Mouse (Mus musculus) hindbrain, embryonic 11.5 days (tissue): ENCODE results near the gene Enho. TPM values are rescaled to one million over a fixed set of nuclear protein-coding genes. Genes with fewer than 3 reads are reported as not detected.

Experiments used
- ATAC-seq: fragments of 200-750 bp; cut with Nextera tagmentation; 2 replicates; pipeline ENCODE4 v1.8.0; 2017; ENCODE audit warnings: mild to moderate bottlenecking, moderate TSS enrichment, moderate library complexity; ENCODE audit not compliant: low FRiP score
- DNase-seq: peaks from one replicate; pipeline ENCODE4 v3.0.0-alpha.2; 2015; ENCODE audit warnings: low spot score
- H3K27ac ChIP-seq: fragments of 300-500 bp; sonication (generic); 2 replicates; pipeline ENCODE4 v1.5.1; 2014; ENCODE audit warnings: mild to moderate bottlenecking, low read depth, low read length
- H3K27me3 ChIP-seq: fragments of 300-500 bp; sonication (generic); 2 replicates; pipeline ENCODE4 v1.6.1; 2014; ENCODE audit warnings: mild to moderate bottlenecking, low read length, moderate library complexity, mixed read lengths; ENCODE audit not compliant: control insufficient read depth, insufficient read depth
- H3K36me3 ChIP-seq: fragments of 300-500 bp; sonication (generic); 2 replicates; pipeline ENCODE4 v1.6.1; 2014; ENCODE audit warnings: mild to moderate bottlenecking, low read length, moderate library complexity, mixed read lengths; ENCODE audit not compliant: control insufficient read depth, insufficient read depth
- H3K4me1 ChIP-seq: fragments of 300-500 bp; sonication (generic); replicated peaks from 2 replicates; pipeline ENCODE4 v1.6.1; 2014; ENCODE audit warnings: low read length, mixed read lengths; ENCODE audit not compliant: control insufficient read depth, insufficient read depth
- H3K4me2 ChIP-seq: fragments of 300-500 bp; sonication (generic); replicated peaks from 2 replicates; pipeline ENCODE4 v1.6.1; 2014; ENCODE audit warnings: mild to moderate bottlenecking, low read depth, low read length
- H3K4me3 ChIP-seq: fragments of 300-500 bp; sonication (generic); 2 replicates; pipeline ENCODE4 v1.5.1; 2014; ENCODE audit warnings: low read depth, low read length
- H3K9ac ChIP-seq: fragments of 300-500 bp; sonication (generic); 2 replicates; pipeline ENCODE4 v1.6.1; 2014; ENCODE audit warnings: low read depth, low read length
- H3K9me3 ChIP-seq: fragments of 300-500 bp; sonication (generic); 2 replicates; pipeline ENCODE4 v1.6.1; 2016; ENCODE audit warnings: low read length; ENCODE audit not compliant: control insufficient read depth
- WGBS: fragments of 180-500 bp; shearing (Covaris S2); extraction: QIAGEN DNeasy Blood & Tissue Kit; methylation state at CpG from one replicate; pipeline ENCODE4 v1.1.7; 2014; 5-methylcytosine and 5-hydroxymethylcytosine counted together
- polyA plus RNA-seq: library from polyadenylated mRNA; unstranded; fragments of >200 nt; fragmentation: Nextera tagmentation; extraction: Ambion mirVana; gene quantifications from 2 replicates; pipeline ENCODE4 v1.2.1, GENCODE M21; 2014

Enho gene
- polyA plus RNA-seq, 1 experiment from 2014 or later, result 42.7 TPM

DNA sequence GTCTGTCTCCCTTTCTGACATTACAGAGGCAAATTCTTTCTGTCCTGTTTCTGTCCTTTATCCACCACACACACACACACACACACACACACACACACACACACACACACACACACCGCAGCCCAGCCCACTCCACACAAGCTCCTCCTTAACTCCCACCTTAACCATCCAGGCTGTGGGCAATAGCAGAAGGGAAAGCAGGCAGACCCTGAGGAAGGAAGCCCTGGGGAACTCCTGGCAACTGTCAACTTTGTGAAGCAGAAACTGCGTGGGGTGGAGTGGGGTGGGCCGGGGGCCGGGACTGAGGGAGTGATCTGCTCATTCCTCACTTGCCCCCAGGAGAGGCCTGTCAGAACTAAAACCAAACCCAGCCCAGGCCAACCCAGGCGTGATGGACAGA, 31.4 kb upstream of the Enho start:
- ATAC-seq, result no peak

DNA sequence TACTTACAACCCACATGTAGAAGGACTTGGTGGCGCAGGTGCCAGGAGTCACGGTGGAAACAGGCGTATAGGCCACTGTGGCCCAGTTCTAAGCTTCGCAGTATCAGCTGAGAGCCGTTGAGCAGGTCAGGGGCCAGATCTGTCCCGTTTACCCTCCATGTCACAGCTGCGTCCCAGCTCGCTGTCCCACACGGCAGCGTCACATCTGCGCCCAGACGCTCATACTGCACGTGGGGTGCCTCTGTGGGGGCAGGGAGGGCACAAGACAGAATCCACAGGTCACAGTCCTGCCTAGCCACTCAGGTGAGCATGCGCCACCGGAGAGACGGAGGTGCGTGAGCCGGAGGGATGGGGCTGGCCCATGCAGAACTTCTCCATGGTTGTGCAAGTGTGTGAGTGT, 30.7 kb upstream of the Enho start:
- Histone ChIP-seq H3K36me3 (peaks cover 4% of the 10 kb centered on the region; the same call in 1 of the 2 replicates), H3K4me2 (no peak overlapping the region), H3K4me3 (no peak overlapping the region), H3K4me1 (peaks cover 21% of the 10 kb centered on the region), H3K27ac (peak overlapping the region; percentile 24; the same call in 1 of the 2 replicates), H3K9ac (no peak overlapping the region), H3K27me3 (no peaks in the 10 kb centered on the region), H3K9me3 (no peaks in the 10 kb centered on the region)
- DNase-seq (no peak), ATAC-seq (no peak)
- 78% methylated on average over 18 of the region's 18 CpGs for WGBS

More for the DNA sequence above, 31.4 kb upstream of the Enho start:
- 52% methylated on average over 5 of the region's 5 CpGs for WGBS
- H3K9ac ChIP-seq, result no peak overlapping the region
- DNase-seq, result no peak
- no peaks in the 10 kb centered on the region for H3K9me3 ChIP-seq
- H3K36me3 ChIP-seq, result peaks cover 4% of the 10 kb centered on the region; the same call in 1 of the 2 replicates
- peaks cover 23% of the 10 kb centered on the region for H3K4me1 ChIP-seq
- H3K27me3 ChIP-seq, result no peaks in the 10 kb centered on the region
- H3K4me2 ChIP-seq, result no peak overlapping the region
- H3K27ac ChIP-seq, result peak overlapping the region; percentile 75; the same call in 1 of the 2 replicates
- H3K4me3 ChIP-seq, result no peak overlapping the region

DNA sequence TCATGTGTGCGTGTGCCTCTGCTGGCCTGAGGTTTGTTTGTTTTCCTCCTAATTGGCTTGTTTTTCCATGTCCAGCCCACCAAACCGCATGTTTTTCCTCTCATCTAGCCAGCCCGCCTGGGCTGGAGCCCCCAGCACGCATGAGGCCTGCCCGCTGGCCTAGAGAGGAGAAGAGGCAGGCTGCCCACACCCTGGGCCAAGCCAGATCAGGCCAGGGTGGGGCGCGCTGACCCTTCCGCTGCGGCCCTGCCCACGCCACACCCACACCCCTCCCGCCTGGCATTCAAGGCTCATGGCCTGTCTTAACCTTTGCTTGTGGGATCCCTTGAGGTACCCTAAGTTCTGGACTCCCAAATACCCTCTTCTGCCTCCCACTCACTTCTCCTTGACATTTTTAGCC, 26.5 kb upstream of the Enho start:
- Histone ChIP-seq H3K4me1 (peaks cover 37% of the 10 kb centered on the region), H3K4me3 (no peak overlapping the region)

DNA sequence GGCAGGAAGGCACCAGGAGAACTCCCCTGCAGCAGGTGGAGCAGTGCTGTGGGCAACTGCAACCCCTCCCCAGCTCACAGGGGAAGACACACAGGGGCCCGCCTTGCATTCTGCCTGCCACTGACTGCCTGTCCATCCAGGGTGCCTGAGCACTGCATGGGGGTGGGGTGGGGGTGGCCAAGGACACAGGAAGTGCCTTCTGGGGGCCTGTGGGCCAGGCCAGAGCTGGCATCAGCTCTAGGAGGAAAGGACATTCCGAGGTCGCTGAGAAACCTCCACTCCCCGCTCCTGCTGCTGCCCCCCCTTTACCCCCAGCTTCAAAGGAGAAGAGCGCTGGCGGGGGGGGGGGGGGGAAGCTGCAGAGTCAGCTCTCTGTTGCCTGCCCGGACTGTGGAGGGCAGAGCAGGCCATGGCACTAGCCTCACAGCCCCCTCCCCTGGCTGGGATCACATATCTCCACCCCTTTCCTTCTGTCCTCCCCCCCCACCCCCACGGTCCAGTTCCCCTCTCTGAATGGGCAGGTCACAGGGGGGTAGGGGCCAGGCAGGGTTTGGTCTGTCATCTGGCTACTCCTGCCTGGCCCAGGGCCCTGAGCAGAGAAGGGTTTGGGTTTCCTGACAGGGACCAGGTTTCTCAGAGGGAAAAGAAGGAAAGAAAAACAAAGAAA, 25.0 kb upstream of the Enho start:
- 0 out of 2 replicates have a peak, but pooled peaks cover under 1% of the 10 kb centered on the region for H3K36me3 ChIP-seq
- H3K4me1 ChIP-seq, result peaks cover 44% of the 10 kb centered on the region
- ATAC-seq, result no peak
- peak overlapping the region; percentile 51; the same call in 1 of the 2 replicates for H3K27ac ChIP-seq
- DNase-seq, result peak; percentile 50
- no peaks in the 10 kb centered on the region for H3K9me3 ChIP-seq
- H3K4me3 ChIP-seq, result no peak overlapping the region
- no peak overlapping the region for H3K4me2 ChIP-seq
- WGBS, result 5% methylated on average over 5 of the region's 8 CpGs
- no peaks in the 10 kb centered on the region for H3K27me3 ChIP-seq
- H3K9ac ChIP-seq, result peak overlapping the region; percentile 25; the same call in 1 of the 2 replicates

More for the DNA sequence above, 26.5 kb upstream of the Enho start:
- DNase-seq, result no peak
- ATAC-seq, result no peak
- Histone ChIP-seq H3K9me3 (no peaks in the 10 kb centered on the region), H3K9ac (no peak overlapping the region), H3K4me2 (no peak overlapping the region), H3K36me3 (peaks cover 4% of the 10 kb centered on the region; the same call in 1 of the 2 replicates), H3K27me3 (no peaks in the 10 kb centered on the region), H3K27ac (no peak overlapping the region)
- 73% methylated on average over 10 of the region's 11 CpGs for WGBS

DNA sequence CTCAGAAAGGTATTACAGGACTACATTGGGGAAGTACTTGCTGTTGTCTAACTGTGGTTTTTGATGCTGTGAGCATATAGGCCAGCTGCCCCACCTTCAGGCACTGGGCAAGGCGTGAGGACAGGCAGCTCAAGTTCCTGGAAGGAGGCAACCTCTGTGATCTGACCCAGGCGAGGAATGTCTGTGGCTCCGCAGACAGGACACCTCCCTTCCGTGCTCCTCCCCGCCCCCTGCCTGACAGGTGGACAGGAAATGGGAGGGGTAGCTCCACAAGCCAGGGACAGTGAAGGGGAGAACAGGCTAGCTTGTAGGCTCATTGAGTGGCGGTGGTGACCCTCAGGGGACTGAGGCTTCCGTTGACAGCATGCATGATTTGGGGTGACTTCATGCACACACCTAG, 24.4 kb upstream of the Enho start:
- Histone ChIP-seq H3K36me3 (0 out of 2 replicates have a peak, but pooled peaks cover 2% of the 10 kb centered on the region), H3K4me3 (no peak overlapping the region), H3K9me3 (no peaks in the 10 kb centered on the region), H3K27me3 (no peaks in the 10 kb centered on the region), H3K9ac (no peak overlapping the region), H3K4me2 (no peak overlapping the region; the same call in 1 of the 2 replicates), H3K4me1 (peaks cover 48% of the 10 kb centered on the region), H3K27ac (no peak overlapping the region)
- WGBS, result 47% methylated on average over 7 of the region's 7 CpGs
- DNase-seq (peak; percentile 25), ATAC-seq (no peak)

DNA sequence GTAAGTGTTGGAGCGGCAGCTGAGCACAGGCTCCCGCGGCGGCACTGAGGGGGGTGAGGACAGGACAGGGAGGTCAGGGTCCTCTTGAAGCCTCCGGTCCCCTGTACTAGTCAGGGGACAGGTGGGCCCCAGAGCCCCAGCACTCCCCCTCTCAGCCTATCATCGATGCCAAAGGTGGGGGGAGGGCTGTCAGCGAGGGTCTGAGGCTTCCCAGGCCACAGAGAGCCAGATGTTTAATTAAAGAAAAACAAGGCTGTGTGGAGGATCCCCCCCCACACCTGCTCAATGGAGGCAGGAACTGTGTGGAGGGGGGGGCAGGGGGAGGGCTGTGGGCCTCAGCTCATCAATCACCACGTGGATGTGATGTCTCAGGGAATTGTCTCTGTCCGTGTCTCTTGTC, 23.5 kb upstream of the Enho start:
- 0 out of 2 replicates have a peak, but pooled peaks have one; percentile 4 for ATAC-seq
- Histone ChIP-seq H3K9me3 (no peaks in the 10 kb centered on the region), H3K9ac (no peak overlapping the region), H3K4me3 (no peak overlapping the region), H3K27me3 (no peaks in the 10 kb centered on the region), H3K36me3 (0 out of 2 replicates have a peak, but pooled peaks cover 2% of the 10 kb centered on the region), H3K27ac (peak overlapping the region; percentile 65; the same call in 1 of the 2 replicates), H3K4me1 (peaks cover 57% of the 10 kb centered on the region), H3K4me2 (no peak overlapping the region)
- 32% methylated on average over 9 of the region's 9 CpGs for WGBS
- DNase-seq, result peak; percentile 33

DNA sequence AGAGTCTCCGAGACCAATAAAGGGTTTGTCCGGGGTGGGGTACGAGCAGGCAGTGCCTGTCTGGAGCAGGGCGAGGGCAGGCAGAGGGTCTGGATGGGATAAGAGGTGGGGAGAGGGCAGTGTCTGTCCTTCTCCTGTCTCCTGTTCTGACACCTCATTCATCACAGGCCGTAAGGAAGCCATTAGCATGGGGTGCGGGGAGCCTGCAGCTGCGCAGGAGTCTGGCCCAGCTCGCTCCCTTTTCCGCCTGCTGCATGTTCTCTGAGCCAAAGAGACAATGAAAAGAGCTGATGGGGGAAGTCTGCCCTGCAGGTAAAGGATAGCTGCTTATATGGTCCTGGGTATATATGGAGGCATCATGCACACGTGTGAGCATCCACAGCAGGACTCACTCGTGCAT, 22.6 kb upstream of the Enho start:
- WGBS, result 58% methylated on average over 11 of the region's 11 CpGs
- Histone ChIP-seq H3K9me3 (no peaks in the 10 kb centered on the region), H3K4me3 (no peak overlapping the region), H3K4me2 (no peak overlapping the region), H3K4me1 (peaks cover 61% of the 10 kb centered on the region), H3K36me3 (peaks cover 6% of the 10 kb centered on the region; the same call in 1 of the 2 replicates), H3K9ac (0 out of 2 replicates have a peak overlapping the region, but pooled peaks have one; percentile 16), H3K27ac (peak overlapping the region; percentile 65), H3K27me3 (no peaks in the 10 kb centered on the region)
- ATAC-seq, result no peak
- DNase-seq, result peak; percentile 46

DNA sequence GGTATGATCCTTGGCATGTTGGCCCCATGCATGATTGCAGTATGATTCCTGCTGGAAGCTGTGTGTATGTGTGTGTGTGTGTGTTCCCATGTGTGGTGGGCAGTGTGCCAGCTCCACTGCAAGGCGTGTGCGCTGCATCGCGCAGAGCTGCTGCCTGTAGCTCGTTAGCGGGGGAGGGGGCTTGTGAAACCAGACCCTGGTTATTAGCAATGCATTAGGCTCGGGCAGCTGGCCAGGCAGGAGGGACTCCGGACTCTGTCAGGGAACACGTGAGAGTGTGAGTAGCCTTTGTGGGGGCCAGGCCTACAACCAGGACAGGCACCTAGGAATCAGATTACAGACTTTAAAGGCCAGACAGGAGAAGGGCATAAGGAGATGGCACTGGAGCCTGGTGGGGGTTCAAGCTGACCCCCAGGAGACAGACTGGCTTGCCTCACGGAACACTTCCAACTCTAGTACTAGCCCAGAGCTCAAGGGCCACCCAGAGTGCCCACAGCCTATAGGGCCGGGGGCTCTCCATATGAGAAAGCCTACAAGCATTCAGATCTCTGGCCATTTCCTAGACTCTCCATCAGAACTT, 20.8 kb upstream of the Enho start:
- 27% methylated on average over 11 of the region's 11 CpGs for WGBS
- Histone ChIP-seq H3K27ac (peak overlapping the region; percentile 45), H3K4me2 (no peak overlapping the region), H3K4me1 (peaks cover 61% of the 10 kb centered on the region), H3K4me3 (no peak overlapping the region), H3K9ac (no peak overlapping the region), H3K27me3 (no peaks in the 10 kb centered on the region), H3K36me3 (peaks cover 10% of the 10 kb centered on the region; the same call in 1 of the 2 replicates), H3K9me3 (no peaks in the 10 kb centered on the region)
- DNase-seq (peak; percentile 69), ATAC-seq (peak; percentile 38)
